Mouse (Mus musculus): ENCODE measurements around the gene Rbfox1. TPM values are rescaled to one million over a fixed set of nuclear protein-coding genes. Genes with fewer than 3 reads are reported as not detected.

Gene Rbfox1
- total and polyA plus RNA-seq, 3 experiments = not detected

- no peak overlapping the region for H3K9ac ChIP-seq (ENCODE audit: control insufficient read depth, low read depth, low read length, poor library complexity, severe bottlenecking)
- H3K27ac ChIP-seq (ENCODE audit: control insufficient read depth, low read depth, low read length) = no peak overlapping the region
- DNase-seq (ENCODE audit: low read depth, low spot score) = no peak
- H3K79me2 ChIP-seq (ENCODE audit: control insufficient read depth, insufficient read depth, low read length, poor library complexity) = no peaks in the 10 kb centered on the region
- H3K4me3 ChIP-seq (ENCODE audit: control insufficient read depth in 1 of 2, insufficient read depth in 1 of 2, low read depth in 2 of 2, low read length in 2 of 2) = no peak overlapping the region
- no peaks in the 10 kb centered on the region for H3K36me3 ChIP-seq (ENCODE audit: control insufficient read depth in 1 of 2, insufficient read depth in 2 of 2, low read length in 2 of 2)
- H3K4me1 ChIP-seq (ENCODE audit: control insufficient read depth in 1 of 2, insufficient read depth in 2 of 2, low read length in 2 of 2) = no peaks in the 10 kb centered on the region
- no peaks in the 10 kb centered on the region for H3K27me3 ChIP-seq (ENCODE audit: control insufficient read depth in 1 of 2, insufficient read depth in 2 of 2, low read length in 2 of 2)
- H3K9me3 ChIP-seq (replicated peaks; ENCODE audit: insufficient read depth, low read length) = no peaks in the 10 kb centered on the region
- no peak for TF ChIP-seq EP300 (IDR thresholded peaks at IDR 0.05; ENCODE audit: low read depth in 1 of 2, low read length in 2 of 2)
- no peak for TF ChIP-seq CHD1 (IDR thresholded peaks at IDR 0.05; ENCODE audit: low read depth, low read length)
- TF ChIP-seq ZKSCAN1 (IDR thresholded peaks at IDR 0.05; ENCODE audit: low read depth, low read length) = no peak
- TF ChIP-seq RCOR1 (IDR thresholded peaks at IDR 0.05; ENCODE audit: low read depth, low read length) = no peak
- TF ChIP-seq E2F4 (IDR thresholded peaks at IDR 0.05; ENCODE audit: borderline replicate concordance, low read depth, low read length) = no peak
- TF ChIP-seq MXI1 (IDR thresholded peaks at IDR 0.05; ENCODE audit: low read depth, low read length) = no peak
- TF ChIP-seq GABPA (IDR thresholded peaks at IDR 0.05; ENCODE audit: low read depth, low read length) = no peak
- no peak for TF ChIP-seq USF2 (IDR thresholded peaks at IDR 0.05; ENCODE audit: borderline replicate concordance in 1 of 2, insufficient read depth in 1 of 2, low read depth in 1 of 2, low read length in 2 of 2)
- no peak for TF ChIP-seq POLR2AphosphoS2 (IDR thresholded peaks at IDR 0.05; ENCODE audit: low read length)
- TF ChIP-seq MAX (IDR thresholded peaks at IDR 0.05; ENCODE audit: low read length) = no peak
- no peak for TF ChIP-seq MEF2A (IDR thresholded peaks at IDR 0.05; ENCODE audit: extremely low read depth, insufficient replicate concordance, low read depth, low read length, poor library complexity, severe bottlenecking)
- no peak for TF ChIP-seq NRF1 (IDR thresholded peaks at IDR 0.05; ENCODE audit: insufficient read depth, low read depth, low read length, poor library complexity, severe bottlenecking)
- TF ChIP-seq MYB (IDR thresholded peaks at IDR 0.05; ENCODE audit: low read depth, low read length) = no peak
- TF ChIP-seq JUND (IDR thresholded peaks at IDR 0.05; ENCODE audit: low read depth, low read length) = no peak
- TF ChIP-seq BHLHE40 (IDR thresholded peaks at IDR 0.05; ENCODE audit: borderline replicate concordance, low read depth, low read length) = no peak
- TF ChIP-seq POLR2A (IDR thresholded peaks at IDR 0.05; ENCODE audit: control insufficient read depth in 1 of 2, insufficient read depth in 1 of 2, low read depth in 1 of 2, low read length in 2 of 2, poor library complexity in 1 of 2) = no peak
- no peak for TF ChIP-seq ZNF384 (IDR thresholded peaks at IDR 0.05; ENCODE audit: low read depth, low read length)
Observed at GRCm38 (mm10) chr16:6969986-6970385, 1084.8 kb downstream of the Rbfox1 start.

GRCm38 (mm10) chr16:6976341-6976740, 1091.2 kb downstream of the Rbfox1 start:
- H3K9ac ChIP-seq (ENCODE audit: control insufficient read depth, low read depth, low read length, poor library complexity, severe bottlenecking) = no peak overlapping the region
- TF ChIP-seq USF1 (IDR thresholded peaks at IDR 0.05; ENCODE audit: low read depth, low read length) = no peak
- no peak for TF ChIP-seq CHD1 (IDR thresholded peaks at IDR 0.05; ENCODE audit: low read depth, low read length)
- H3K4me1 ChIP-seq (ENCODE audit: control insufficient read depth in 1 of 2, insufficient read depth in 2 of 2, low read length in 2 of 2) = no peaks in the 10 kb centered on the region
- DNase-seq (ENCODE audit: low read depth, low spot score) = no peak
- H3K27ac ChIP-seq (ENCODE audit: control insufficient read depth, low read depth, low read length) = no peak overlapping the region
- no peaks in the 10 kb centered on the region for H3K36me3 ChIP-seq (ENCODE audit: control insufficient read depth in 1 of 2, insufficient read depth in 2 of 2, low read length in 2 of 2)
- H3K27me3 ChIP-seq (ENCODE audit: control insufficient read depth in 1 of 2, insufficient read depth in 2 of 2, low read length in 2 of 2) = no peaks in the 10 kb centered on the region
- no peak overlapping the region for H3K4me3 ChIP-seq (ENCODE audit: control insufficient read depth in 1 of 2, insufficient read depth in 1 of 2, low read depth in 2 of 2, low read length in 2 of 2)
- H3K79me2 ChIP-seq (ENCODE audit: control insufficient read depth, insufficient read depth, low read length, poor library complexity) = no peaks in the 10 kb centered on the region
- H3K9me3 ChIP-seq (replicated peaks; ENCODE audit: insufficient read depth, low read length) = no peaks in the 10 kb centered on the region
